In the genomic region with DNA sequence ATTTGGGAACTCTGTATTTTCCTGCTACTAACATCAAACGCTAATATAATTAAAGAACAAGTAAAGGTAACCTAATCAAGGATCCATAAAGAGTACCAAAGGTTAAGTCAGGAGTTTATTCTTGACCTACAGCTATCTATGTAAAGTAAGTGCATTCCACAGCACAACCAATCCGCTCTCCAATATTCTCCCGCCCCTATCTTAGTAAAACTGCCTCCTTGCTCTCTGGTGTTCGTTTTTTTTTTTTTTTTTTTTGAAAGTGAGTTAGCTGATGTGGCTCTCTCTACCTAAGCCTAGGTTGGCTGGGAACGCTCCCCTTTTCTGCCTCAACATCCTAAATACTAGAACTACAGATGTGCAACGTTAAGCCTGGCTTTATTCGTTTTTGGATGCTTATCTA, we compare ENCODE assay signal across 8 mouse cellular contexts. TPM values are rescaled to one million over a fixed set of nuclear protein-coding genes. Genes with fewer than 3 reads are reported as not detected.
DNase-seq lines count a peak whose midpoint lies in the region; ATAC-seq and TF ChIP-seq lines count a peak whose summit lies in the region.

No protein-coding gene starts in this region.

- H3K9ac ChIP-seq in lung, embryonic 16.5 days (ENCODE audit: low read length), result peak overlapping the region; percentile 91
- 0 out of 2 replicates have a peak overlapping the region, but pooled peaks have one; percentile 85 for H3K9ac ChIP-seq in limb, embryonic 12.5 days (replicated peaks)
- no peak overlapping the region for H3K9ac ChIP-seq in stomach, embryonic 15.5 days

- TF ChIP-seq CTCF in embryonic fibroblast, embryonic 13.5 days (IDR thresholded peaks at IDR 0.05; ENCODE audit: borderline replicate concordance, insufficient read depth, low read length), result no peak

- peak overlapping the region; percentile 98 for H3K4me3 ChIP-seq in lung, embryonic 16.5 days (ENCODE audit: low read length)
- peak overlapping the region; percentile 68 for H3K4me3 ChIP-seq in embryonic fibroblast, embryonic 13.5 days (ENCODE audit: insufficient read depth, low read length)
- H3K4me3 ChIP-seq in limb, embryonic 12.5 days (replicated peaks), result peak overlapping the region; percentile 89
- H3K4me3 ChIP-seq in stomach, embryonic 15.5 days (replicated peaks), result peak overlapping the region; percentile 99

- no peak overlapping the region for H3K27ac ChIP-seq in lung, embryonic 16.5 days (ENCODE audit: low read length)
- no peak overlapping the region for H3K27ac ChIP-seq in embryonic fibroblast, embryonic 13.5 days (ENCODE audit: insufficient read depth, low read length)
- no peak overlapping the region for H3K27ac ChIP-seq in limb, embryonic 12.5 days
- H3K27ac ChIP-seq in stomach, embryonic 15.5 days, result no peak overlapping the region

- H3K36me3 ChIP-seq in lung, embryonic 16.5 days (ENCODE audit: control insufficient read depth, insufficient read depth, low read length), result no peaks in the 10 kb centered on the region
- H3K36me3 ChIP-seq in limb, embryonic 12.5 days, result no peaks in the 10 kb centered on the region
- no peaks in the 10 kb centered on the region for H3K36me3 ChIP-seq in stomach, embryonic 15.5 days

- TF ChIP-seq POLR2A in embryonic fibroblast, embryonic 13.5 days (IDR thresholded peaks at IDR 0.05; ENCODE audit: low read depth, low read length), result no peak

- H3K4me2 ChIP-seq in lung, embryonic 16.5 days (ENCODE audit: low read depth, low read length), result peak overlapping the region; percentile 65
- H3K4me2 ChIP-seq in limb, embryonic 12.5 days, result peak overlapping the region; percentile 54
- H3K4me2 ChIP-seq in stomach, embryonic 15.5 days, result peak overlapping the region; percentile 57

- WGBS in lung, embryonic 16.5 days, result 13% methylated on average over 7 of the region's 7 CpGs
- WGBS in limb, embryonic 12.5 days, result 16% methylated on average over 7 of the region's 7 CpGs
- 12% methylated on average over 7 of the region's 7 CpGs for WGBS in stomach, embryonic 15.5 days

- no peaks in the 10 kb centered on the region for H3K27me3 ChIP-seq in lung, embryonic 16.5 days (ENCODE audit: control insufficient read depth, insufficient read depth, low read depth, low read length)
- H3K27me3 ChIP-seq in limb, embryonic 12.5 days, result no peaks in the 10 kb centered on the region
- H3K27me3 ChIP-seq in stomach, embryonic 15.5 days (replicated peaks), result no peaks in the 10 kb centered on the region

- DNase-seq in lung, postnatal 14 days, result no peak
- no peak for DNase-seq in spleen, adult 12 weeks (ENCODE audit: low spot score)
- no peak for DNase-seq in natural killer cell, adult 2 months (ENCODE audit: low spot score in 2 of 2)
- no peak for DNase-seq in left cerebral cortex, adult 9 months (ENCODE audit: low spot score in 2 of 2)

- no peaks in the 10 kb centered on the region; the same call in 1 of the 2 replicates for H3K9me3 ChIP-seq in lung, embryonic 16.5 days (ENCODE audit: control insufficient read depth, low read length)
- H3K9me3 ChIP-seq in limb, embryonic 12.5 days, result 0 out of 2 replicates have a peak, but pooled peaks cover 3% of the 10 kb centered on the region
- no peaks in the 10 kb centered on the region for H3K9me3 ChIP-seq in stomach, embryonic 15.5 days

- no peak for ATAC-seq in lung, embryonic 16.5 days (ENCODE audit: low read depth)
- ATAC-seq in limb, embryonic 12.5 days (ENCODE audit: insufficient number of reproducible peaks, insufficient read depth, low FRiP score, low TSS enrichment, low read depth), result no peak
- no peak for ATAC-seq in stomach, embryonic 15.5 days (ENCODE audit: insufficient read depth, low FRiP score, low read depth)

- H3K4me1 ChIP-seq in lung, embryonic 16.5 days (replicated peaks; ENCODE audit: control insufficient read depth, insufficient read depth, low read length), result peaks cover 9% of the 10 kb centered on the region
- H3K4me1 ChIP-seq in embryonic fibroblast, embryonic 13.5 days (ENCODE audit: control insufficient read depth, insufficient read depth, low read length), result no peaks in the 10 kb centered on the region
- peaks cover 10% of the 10 kb centered on the region for H3K4me1 ChIP-seq in limb, embryonic 12.5 days (replicated peaks)
- H3K4me1 ChIP-seq in stomach, embryonic 15.5 days, result peaks cover 11% of the 10 kb centered on the region; the same call in 1 of the 2 replicates

RNA-seq across cellular contexts. Expression of a gene that starts 1.2 kb away (rescaled TPM):
- 14.3 and 14.9 TPM in 2 replicates for polyA plus RNA-seq in lung, embryonic 16.5 days (2015; fragmentation: Nextera tagmentation; extraction: Ambion mirVana)
- polyA plus RNA-seq in embryonic fibroblast, embryonic 13.5 days (2011; ENCODE audit: insufficient read length, low read depth, missing spikeins), result 54.1 and 66.3 TPM in 2 replicates
- polyA plus RNA-seq in limb, embryonic 12.5 days (2016; fragmentation: Nextera tagmentation; extraction: Ambion mirVana), result 12.8 and 14.9 TPM in 2 replicates
- polyA plus RNA-seq in stomach, embryonic 15.5 days (2015; fragmentation: Nextera tagmentation; extraction: Ambion mirVana), result 10.0 and 10.6 TPM in 2 replicates

RNA-seq across cellular contexts. Expression of a gene that starts 36.4 kb away (rescaled TPM):
- 24.4 and 25.7 TPM in 2 replicates for polyA plus RNA-seq in lung, embryonic 16.5 days (2015; fragmentation: Nextera tagmentation; extraction: Ambion mirVana)
- 8.7 and 9.0 TPM in 2 replicates for polyA plus RNA-seq in embryonic fibroblast, embryonic 13.5 days (2011; ENCODE audit: insufficient read length, low read depth, missing spikeins)
- 19.5 and 20.8 TPM in 2 replicates for polyA plus RNA-seq in limb, embryonic 12.5 days (2016; fragmentation: Nextera tagmentation; extraction: Ambion mirVana)
- 24.4 TPM in 2 replicates for polyA plus RNA-seq in stomach, embryonic 15.5 days (2015; fragmentation: Nextera tagmentation; extraction: Ambion mirVana)

RNA-seq across cellular contexts. Expression of a gene that starts 58.0 kb away (rescaled TPM):
- polyA plus RNA-seq in lung, embryonic 16.5 days (2015; fragmentation: Nextera tagmentation; extraction: Ambion mirVana), result not detected in 2 replicates
- polyA plus RNA-seq in embryonic fibroblast, embryonic 13.5 days (2011; ENCODE audit: insufficient read length, low read depth, missing spikeins), result not detected in 2 replicates
- polyA plus RNA-seq in limb, embryonic 12.5 days (2016; fragmentation: Nextera tagmentation; extraction: Ambion mirVana), result not detected in 2 replicates
- polyA plus RNA-seq in stomach, embryonic 15.5 days (2015; fragmentation: Nextera tagmentation; extraction: Ambion mirVana), result not detected in 2 replicates
